12 mouse cellular contexts compared by ENCODE assay signal in the genomic region with DNA sequence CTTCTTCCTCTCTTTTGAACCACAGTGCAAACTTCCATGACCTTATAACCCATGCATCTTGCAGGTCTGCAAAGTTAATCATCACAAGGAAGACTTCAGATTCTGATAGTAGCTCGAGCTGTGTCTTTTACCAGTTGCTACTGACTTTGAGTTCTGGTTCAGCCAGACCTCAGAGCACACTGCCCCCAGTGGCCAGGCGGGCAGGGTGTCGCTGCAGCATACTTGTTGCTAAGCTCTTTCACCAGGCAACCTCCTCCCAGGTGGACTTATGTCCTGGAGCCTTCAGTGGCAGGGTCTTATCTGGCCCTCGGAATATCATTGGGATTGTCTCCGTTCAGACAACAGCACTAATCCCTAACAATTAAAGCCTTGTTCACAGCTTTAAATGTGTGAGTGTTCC.
DNase-seq lines count a peak whose midpoint lies in the region; ATAC-seq and TF ChIP-seq lines count a peak whose summit lies in the region.
"Had no signal": no experiment of that assay in that cellular context is flagged by ENCODE, and none has a peak within 500 bp of the region (broad histone marks: within the 10 kb centered on the region; RNA-seq: fewer than 3 reads in every experiment).

No protein-coding gene starts in this region.

- intact Hi-C loops in heart, adult 2 months (cut with DNase I): no loop called here

- no peaks in the 10 kb centered on the region for H3K36me3 ChIP-seq in heart, adult 2 months (ENCODE audit: control insufficient read depth, insufficient read depth, low read length)
- H3K36me3 ChIP-seq in heart, embryonic 11.5 days (ENCODE audit: control insufficient read depth, insufficient read depth, low read length): no peaks in the 10 kb centered on the region
- no peaks in the 10 kb centered on the region for H3K36me3 ChIP-seq in liver, postnatal 0 days (replicated peaks; ENCODE audit: insufficient read depth, low read length)
- H3K36me3 ChIP-seq in liver, embryonic 12.5 days: no peaks in the 10 kb centered on the region
- H3K36me3 ChIP-seq in embryonic facial prominence, embryonic 11.5 days (replicated peaks; ENCODE audit: control insufficient read depth, insufficient read depth, low read depth, low read length): no peaks in the 10 kb centered on the region
- H3K36me3 ChIP-seq: hindbrain, embryonic 13.5 days had no signal

- WGBS in heart, adult 2 months: 59% methylated on average over 5 of the region's 5 CpGs
- 63% methylated on average over 5 of the region's 5 CpGs for WGBS in heart, embryonic 11.5 days (ENCODE audit: insufficient replicate concordance)
- 62% methylated on average over 5 of the region's 5 CpGs for WGBS in liver, postnatal 0 days (ENCODE audit: insufficient replicate concordance)
- 44% methylated on average over 5 of the region's 5 CpGs for WGBS in liver, embryonic 12.5 days (ENCODE audit: insufficient replicate concordance)
- WGBS in embryonic facial prominence, embryonic 11.5 days: 69% methylated on average over 5 of the region's 5 CpGs

- no peaks in the 10 kb centered on the region for H3K79me2 ChIP-seq in heart, adult 2 months (replicated peaks; ENCODE audit: control insufficient read depth, insufficient read depth, low read length)

- no peaks in the 10 kb centered on the region for H3K9me3 ChIP-seq in heart, embryonic 11.5 days (replicated peaks; ENCODE audit: control insufficient read depth, low read length)
- no peaks in the 10 kb centered on the region for H3K9me3 ChIP-seq in liver, postnatal 0 days (ENCODE audit: low read length)
- H3K9me3 ChIP-seq in liver, embryonic 12.5 days (replicated peaks): no peaks in the 10 kb centered on the region
- H3K9me3 ChIP-seq in embryonic facial prominence, embryonic 11.5 days (replicated peaks; ENCODE audit: control insufficient read depth, low read length): no peaks in the 10 kb centered on the region

- H3K4me2 ChIP-seq in heart, embryonic 11.5 days: no peak overlapping the region
- no peak overlapping the region for H3K4me2 ChIP-seq in liver, postnatal 0 days (ENCODE audit: low read depth, low read length)
- H3K4me2 ChIP-seq in liver, embryonic 12.5 days: no peak overlapping the region
- H3K4me2 ChIP-seq in embryonic facial prominence, embryonic 11.5 days (ENCODE audit: low read depth, low read length): no peak overlapping the region
- H3K4me2 ChIP-seq: hindbrain, embryonic 13.5 days had no signal

- ATAC-seq in heart, embryonic 11.5 days (replicated peaks; ENCODE audit: insufficient number of reproducible peaks, low FRiP score, low TSS enrichment): no peak
- ATAC-seq in liver, postnatal 0 days: no peak
- no peak for ATAC-seq in liver, embryonic 12.5 days
- ATAC-seq in embryonic facial prominence, embryonic 11.5 days (replicated peaks; ENCODE audit: insufficient number of reproducible peaks, low FRiP score, low TSS enrichment, low read depth): no peak

- H3K4me3 ChIP-seq in heart, adult 2 months: no peak overlapping the region
- H3K4me3 ChIP-seq in heart, embryonic 11.5 days (ENCODE audit: low read depth, low read length): no peak overlapping the region
- no peak overlapping the region for H3K4me3 ChIP-seq in liver, postnatal 0 days (ENCODE audit: low read depth, low read length)
- H3K4me3 ChIP-seq in liver, embryonic 12.5 days: no peak overlapping the region
- no peak overlapping the region for H3K4me3 ChIP-seq in embryonic facial prominence, embryonic 11.5 days (ENCODE audit: low read depth, low read length)
- H3K4me3 ChIP-seq: hindbrain, embryonic 13.5 days had no signal

- no peak for DNase-seq in heart, adult 2 months
- DNase-seq in liver, postnatal 0 days: no peak
- DNase-seq in R1 (ENCODE audit: low read depth, low spot score): peak; percentile 66
- DNase-seq in embryonic facial prominence, embryonic 11.5 days (ENCODE audit: low spot score): peak; percentile 30
- no peak for DNase-seq in urinary bladder, postnatal 10 days (ENCODE audit: low spot score)
- no peak for DNase-seq in spleen, postnatal 4 days (ENCODE audit: low spot score in 2 of 2)
- DNase-seq: cerebellum, adult 11-12 months; kidney, adult 11 months; lung, postnatal 14 days had no signal

- no peak overlapping the region for H3K9ac ChIP-seq in heart, adult 2 months (ENCODE audit: low read depth, low read length)
- no peak overlapping the region for H3K9ac ChIP-seq in heart, embryonic 11.5 days (ENCODE audit: low read depth, low read length)
- no peak overlapping the region for H3K9ac ChIP-seq in liver, postnatal 0 days (replicated peaks)
- no peak overlapping the region for H3K9ac ChIP-seq in liver, embryonic 12.5 days
- no peak overlapping the region for H3K9ac ChIP-seq in embryonic facial prominence, embryonic 11.5 days (replicated peaks; ENCODE audit: low read length)
- H3K9ac ChIP-seq: hindbrain, embryonic 13.5 days had no signal

- TF ChIP-seq EP300 in heart, adult 2 months (IDR thresholded peaks at IDR 0.05; ENCODE audit: insufficient read depth, low read depth, low read length): no peak
- TF ChIP-seq EP300 in liver, postnatal 0 days (IDR thresholded peaks at IDR 0.05; ENCODE audit: low read depth): no peak

- H3K4me1 ChIP-seq in heart, adult 2 months (ENCODE audit: control insufficient read depth, insufficient read depth, low read length): no peaks in the 10 kb centered on the region
- no peaks in the 10 kb centered on the region for H3K4me1 ChIP-seq in heart, embryonic 11.5 days (ENCODE audit: control insufficient read depth, insufficient read depth, low read length)
- no peaks in the 10 kb centered on the region for H3K4me1 ChIP-seq in liver, postnatal 0 days (ENCODE audit: insufficient read depth)
- H3K4me1 ChIP-seq in liver, embryonic 12.5 days: no peaks in the 10 kb centered on the region
- H3K4me1 ChIP-seq in embryonic facial prominence, embryonic 11.5 days (ENCODE audit: control insufficient read depth, insufficient read depth, low read length): no peaks in the 10 kb centered on the region
- H3K4me1 ChIP-seq: hindbrain, embryonic 13.5 days had no signal

- H3K27me3 ChIP-seq in heart, adult 2 months (ENCODE audit: control insufficient read depth, insufficient read depth, low read length): no peaks in the 10 kb centered on the region
- H3K27me3 ChIP-seq in heart, embryonic 11.5 days (ENCODE audit: control insufficient read depth, insufficient read depth, low read length): no peaks in the 10 kb centered on the region
- H3K27me3 ChIP-seq in liver, postnatal 0 days (ENCODE audit: insufficient read depth, low read length): no peaks in the 10 kb centered on the region
- H3K27me3 ChIP-seq in liver, embryonic 12.5 days (replicated peaks): no peaks in the 10 kb centered on the region
- no peaks in the 10 kb centered on the region for H3K27me3 ChIP-seq in embryonic facial prominence, embryonic 11.5 days (ENCODE audit: control insufficient read depth, insufficient read depth, low read length)
- H3K27me3 ChIP-seq: hindbrain, embryonic 13.5 days had no signal

- TF ChIP-seq POLR2A in heart, adult 2 months (IDR thresholded peaks at IDR 0.05; ENCODE audit: insufficient read depth, low read depth, low read length): no peak

- H3K27ac ChIP-seq in heart, adult 2 months: no peak overlapping the region
- no peak overlapping the region for H3K27ac ChIP-seq in heart, embryonic 11.5 days (ENCODE audit: low read depth, low read length)
- no peak overlapping the region for H3K27ac ChIP-seq in liver, postnatal 0 days (ENCODE audit: low read depth)
- H3K27ac ChIP-seq in liver, embryonic 12.5 days: no peak overlapping the region
- no peak overlapping the region for H3K27ac ChIP-seq in embryonic facial prominence, embryonic 11.5 days (replicated peaks; ENCODE audit: low read depth, low read length)
- H3K27ac ChIP-seq: hindbrain, embryonic 13.5 days had no signal

- TF ChIP-seq CTCF in heart, adult 2 months (IDR thresholded peaks at IDR 0.05): peak; percentile 27; the same call in 1 of the 2 replicates
- TF ChIP-seq CTCF in liver, postnatal 0 days (IDR thresholded peaks at IDR 0.05; ENCODE audit: low read depth): peak; percentile 37

Comparison
In these comparisons a context has a peak if more than half of its experiments do, and no peak if none do; other contexts are left out.
1. DNase-seq: peak in R1 (single experiment) and embryonic facial prominence, embryonic 11.5 days (single experiment); none in heart, adult 2 months (0 of 2), liver, postnatal 0 days (single experiment), urinary bladder, postnatal 10 days (single experiment) and spleen, postnatal 4 days (0 of 2).